Mouse (Mus musculus) cerebellum, adult 2 months (tissue): Measurements from ENCODE around the gene Supt16.

Experiments
- CTCF ChIP-seq: fragments of 200-500 bp; IDR thresholded peaks from 2 replicates; pipeline ENCODE4 v1.5.1; 2011; ENCODE audit warnings: low read depth, mild to moderate bottlenecking, control low read depth, low read length, moderate library complexity, borderline replicate concordance; ENCODE audit not compliant: insufficient read depth
- POLR2A ChIP-seq: fragments of 200-500 bp; IDR thresholded peaks from 2 replicates; pipeline ENCODE4 v1.6.1; 2011; ENCODE audit warnings: low read length, control low read depth, borderline replicate concordance; ENCODE audit not compliant: insufficient read depth

DNA sequence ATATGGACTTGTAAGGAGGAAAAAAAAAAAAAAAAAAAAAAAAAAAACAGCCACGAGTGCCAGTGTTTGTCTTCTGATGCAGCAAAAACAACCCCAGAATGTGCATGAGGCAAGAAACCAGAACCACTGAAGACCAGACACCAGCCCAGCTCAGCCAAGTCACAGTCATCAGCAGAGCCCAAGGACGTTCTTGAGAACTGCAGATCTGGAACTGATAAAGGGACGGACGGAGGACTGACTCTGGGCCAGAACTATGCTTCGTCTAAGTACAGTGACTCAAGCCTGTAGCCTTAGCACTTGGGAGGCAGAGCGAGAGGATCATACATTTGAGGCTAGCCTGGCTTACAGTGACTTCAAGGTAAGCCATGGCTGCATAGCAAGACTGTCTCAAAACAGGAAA, 36.3 kb downstream of the Supt16 start:
- TF ChIP-seq CTCF (no peak), POLR2A (no peak)
